Mouse (Mus musculus): ENCODE measurements around the gene Bcl11b.

Bcl11b gene

GRCm38 (mm10) chr12:108003483-108003882 is at the start of gene Bcl11b:
Gene Bcl11b (minus strand): TSS chr12:108003602.
- no peak for DNase-seq (ENCODE audit: low spot score)

GRCm38 (mm10) chr12:108050996-108051395 is 47.6 kb upstream of the Bcl11b start:
- DNase-seq (ENCODE audit: low spot score), result no peak

GRCm38 (mm10) chr12:108049625-108050024 is 46.2 kb upstream of the Bcl11b start:
- DNase-seq (ENCODE audit: low spot score), result no peak

GRCm38 (mm10) chr12:108042239-108042571 is 38.8 kb upstream of the Bcl11b start:
- DNase-seq (ENCODE audit: low spot score), result no peak

GRCm38 (mm10) chr12:108041571-108042238 is 38.3 kb upstream of the Bcl11b start:
- DNase-seq (ENCODE audit: low spot score), result peak; percentile 89

- DNase-seq (ENCODE audit: low spot score), result no peak
These were observed 34.0 kb upstream of the Bcl11b start for GRCm38 (mm10) chr12:108037446-108037845.

GRCm38 (mm10) chr12:108035412-108036078 is 32.1 kb upstream of the Bcl11b start:
- no peak for DNase-seq (ENCODE audit: low spot score)

GRCm38 (mm10) chr12:108022835-108023615 is 19.6 kb upstream of the Bcl11b start:
- DNase-seq (ENCODE audit: low spot score), result no peak

- no peak for DNase-seq (ENCODE audit: low spot score)
These were observed 8.6 kb upstream of the Bcl11b start for GRCm38 (mm10) chr12:108012003-108012402.

GRCm38 (mm10) chr12:108010346-108010745 is 6.9 kb upstream of the Bcl11b start:
- no peak for DNase-seq (ENCODE audit: low spot score)

GRCm38 (mm10) chr12:108009156-108009555 is 5.8 kb upstream of the Bcl11b start:
- no peak for DNase-seq (ENCODE audit: low spot score)

- DNase-seq (ENCODE audit: low spot score), result peak; percentile 82
These were observed 2.6 kb upstream of the Bcl11b start for GRCm38 (mm10) chr12:108005816-108006626.

- DNase-seq (ENCODE audit: low spot score), result no peak
These were observed 2.0 kb upstream of the Bcl11b start for GRCm38 (mm10) chr12:108005488-108005800.

GRCm38 (mm10) chr12:108004701-108005487 is 1.5 kb upstream of the Bcl11b start:
- no peak for DNase-seq (ENCODE audit: low spot score)

GRCm38 (mm10) chr12:108003928-108004327 is 526 bp upstream of the Bcl11b start:
- DNase-seq (ENCODE audit: low spot score), result peak; percentile 83

- DNase-seq (ENCODE audit: low spot score), result no peak
These were observed 789 bp downstream of the Bcl11b start for GRCm38 (mm10) chr12:108002436-108003189.

- no peak for DNase-seq (ENCODE audit: low spot score)
These were observed 1.6 kb downstream of the Bcl11b start for GRCm38 (mm10) chr12:108001652-108002340.

- no peak for DNase-seq (ENCODE audit: low spot score)
These were observed 2.7 kb downstream of the Bcl11b start for GRCm38 (mm10) chr12:108000715-108001080.

- DNase-seq (ENCODE audit: low spot score), result no peak
These were observed 3.4 kb downstream of the Bcl11b start for GRCm38 (mm10) chr12:107999751-108000714.
